ENCODE assay signal across 17 mouse cellular contexts in genomic region chr14:33503311-33503710, GRCm38 (mm10). TPM values are rescaled to one million over a fixed set of nuclear protein-coding genes. Genes with fewer than 3 reads are reported as not detected.
"Had no signal": no experiment of that assay in that cellular context is flagged by ENCODE, and none has a peak within 500 bp of the region (broad histone marks: within the 10 kb centered on the region; RNA-seq: fewer than 3 reads in every experiment).

No protein-coding gene starts in this region.

- DNase-seq: left cerebral cortex, postnatal 4 days; liver; liver, embryonic 13.5 days; liver, postnatal 0 days; lung, adult 18-20 months; lung, adult 2 months; lung, embryonic 14.5 days; lung, postnatal 10 days; lung, postnatal 14 days; lung, postnatal 36 days; lung, postnatal 4 days; midbrain, embryonic 14.5 days had no signal

RNA-seq across cellular contexts. Expression of gene Frmpd2, which starts 31.8 kb away (rescaled TPM):
- total RNA-seq: liver, adult 2 months; megakaryocyte progenitor cell, adult 5-6 weeks; megakaryocyte, adult 5-6 weeks; megakaryocyte-erythroid progenitor cell, adult 5-6 weeks; monocyte, adult 5-6 weeks had no signal
